Mouse (Mus musculus) lung, postnatal 25 days (tissue): ENCODE measurements at regions not wholly inside any gene's neighbourhood (a gene's known extent, or its start where the extent isn't known, plus 50 kb on each side); places are given as distances from the start of the nearest gene placed in this dataset.
A peak's percentile ranks its signal among the peaks of the same experiment; 100 is the strongest.

ENCODE experiments used
- DNase-seq: peaks from one replicate; pipeline ENCODE4 v3.0.0; 2022; ENCODE audit warnings: low spot score

DNA sequence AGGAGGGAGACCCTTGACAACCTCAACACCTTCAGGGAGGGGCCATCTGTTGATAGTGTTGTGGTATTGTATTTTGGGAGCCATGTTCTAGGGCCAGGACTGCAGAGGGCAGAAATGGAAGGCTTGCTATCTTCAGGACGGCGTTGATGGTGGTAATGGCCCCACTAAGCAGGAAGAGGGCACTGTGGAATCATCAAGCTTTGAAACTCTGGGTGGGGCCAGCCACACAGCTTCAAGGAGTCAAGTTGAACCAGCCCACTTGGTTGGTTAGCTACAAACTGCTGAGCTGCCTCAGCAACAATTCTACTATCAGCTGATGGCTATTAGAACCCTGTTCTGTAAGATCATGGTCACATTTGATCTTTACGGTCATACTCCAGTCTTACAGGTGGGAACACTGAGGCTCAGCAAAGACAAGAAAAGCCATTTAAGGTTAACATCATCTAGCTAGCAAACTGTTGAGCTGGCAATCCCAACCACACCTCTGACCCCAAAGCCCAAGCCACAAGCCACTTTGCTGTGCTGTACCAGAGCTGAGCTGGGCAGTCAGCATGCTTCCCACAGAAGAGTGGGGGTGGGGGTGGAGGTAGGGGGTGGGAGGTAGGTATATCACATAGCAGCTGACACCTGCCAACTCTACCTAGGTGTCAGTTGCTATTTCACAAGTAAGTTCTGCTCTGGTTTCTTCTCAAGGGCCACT, 203.9 kb downstream of the Uaca start:
- peak; percentile 54 for DNase-seq

DNA sequence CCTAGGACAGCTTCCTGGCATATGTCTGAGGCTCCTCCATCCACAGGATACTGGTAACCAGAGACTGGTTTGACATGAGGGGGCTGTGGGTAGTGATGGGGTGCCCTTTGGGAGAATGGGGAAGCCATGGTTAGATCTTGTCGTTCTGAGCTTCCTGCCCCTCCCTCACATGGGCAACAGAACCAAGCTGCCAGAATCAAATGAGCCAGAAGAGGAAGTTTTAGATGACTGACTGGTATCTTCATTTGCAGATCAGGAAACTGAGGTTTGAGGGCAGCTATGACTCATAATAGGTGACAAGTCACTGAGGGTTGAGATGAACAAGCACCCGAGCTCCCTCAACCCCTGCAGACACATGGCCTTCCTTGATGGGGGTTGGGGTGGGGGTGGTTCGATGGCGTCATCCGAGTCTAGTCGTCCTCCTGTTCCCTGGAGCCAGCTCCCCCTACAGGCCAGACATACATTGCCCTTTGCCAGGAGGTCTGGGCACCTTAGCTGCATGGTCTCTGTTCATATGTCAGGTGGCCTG, 204.7 kb downstream of the Uaca start:
- peak; percentile 74 for DNase-seq

DNA sequence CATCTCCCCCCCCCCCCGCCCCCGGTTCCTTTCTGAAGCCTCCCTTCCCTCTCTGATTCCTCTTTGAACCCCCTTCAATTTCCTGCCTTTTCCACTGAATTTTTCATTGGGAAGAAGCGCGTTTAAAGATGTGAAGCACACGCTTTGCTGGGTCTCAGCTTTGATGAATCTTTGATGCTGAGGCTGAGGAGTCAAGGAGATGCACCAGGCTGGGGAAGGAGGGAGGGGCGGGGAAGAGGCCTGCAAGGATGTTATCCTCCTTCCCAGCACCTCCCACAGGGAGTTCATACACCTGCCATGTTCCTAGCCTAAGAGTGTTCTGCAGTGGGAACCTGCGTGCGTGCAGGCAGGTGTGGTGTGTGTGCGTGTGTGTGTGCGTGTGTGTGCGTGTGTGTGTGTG, 205.9 kb downstream of the Uaca start:
- no peak for DNase-seq

DNA sequence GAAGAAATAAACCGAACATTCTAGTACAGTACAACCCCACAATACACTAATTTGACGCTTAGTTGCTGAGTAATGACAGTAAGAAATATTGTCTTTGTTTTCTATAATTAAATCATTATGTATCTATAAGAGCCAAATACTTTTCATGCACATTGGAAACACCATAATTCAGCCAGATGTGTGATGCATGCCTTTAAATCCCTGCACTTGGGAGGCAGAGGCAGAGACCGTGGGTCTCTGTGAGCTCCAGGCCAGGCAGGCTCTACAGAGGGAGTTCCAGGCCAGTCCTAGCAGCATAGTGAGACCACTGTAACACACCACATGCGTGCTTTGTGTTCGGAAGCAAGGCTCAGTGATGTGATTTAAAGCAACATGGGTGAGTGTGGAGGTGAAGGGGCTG, 208.2 kb downstream of the Uaca start:
- DNase-seq = no peak

DNA sequence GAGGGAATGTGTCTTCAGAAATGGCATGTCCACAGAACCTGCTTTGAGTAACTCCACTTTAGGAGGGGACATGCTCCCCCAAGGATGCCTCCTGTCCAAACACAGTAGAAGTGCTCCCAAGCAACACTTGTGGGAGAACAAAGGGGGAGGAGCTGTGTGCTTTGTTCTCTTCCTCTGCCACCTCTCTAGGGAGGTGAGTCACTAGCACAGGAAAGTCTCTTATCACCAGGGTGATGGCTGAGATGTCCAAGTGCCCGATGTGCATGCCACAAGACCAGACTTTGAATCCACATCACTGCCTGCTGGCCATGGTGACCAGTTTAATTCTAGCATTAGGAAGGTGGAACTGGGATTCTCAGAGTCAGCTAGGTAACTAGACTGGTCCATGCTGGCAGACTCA, 214.1 kb downstream of the Uaca start:
- no peak for DNase-seq

DNA sequence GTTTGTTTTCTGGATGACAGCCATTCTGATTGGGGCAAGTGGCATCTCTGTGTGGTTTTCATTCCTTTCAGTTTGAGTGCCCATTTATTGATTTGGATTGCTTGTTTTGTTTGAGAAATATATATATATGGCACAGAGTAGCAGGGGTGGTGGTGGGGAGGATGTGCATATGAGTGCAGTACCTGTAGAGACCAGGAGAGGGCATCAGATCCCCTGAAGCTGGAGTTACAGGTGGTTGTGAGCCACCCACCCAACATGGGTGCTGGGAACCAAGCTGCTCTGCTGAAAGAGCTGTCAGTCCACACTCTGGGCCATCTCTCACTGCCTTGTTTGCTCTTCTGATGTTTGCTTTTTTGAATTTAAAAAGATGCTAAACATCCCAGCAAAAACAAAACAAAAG, 216.7 kb downstream of the Uaca start:
- DNase-seq = no peak

DNA sequence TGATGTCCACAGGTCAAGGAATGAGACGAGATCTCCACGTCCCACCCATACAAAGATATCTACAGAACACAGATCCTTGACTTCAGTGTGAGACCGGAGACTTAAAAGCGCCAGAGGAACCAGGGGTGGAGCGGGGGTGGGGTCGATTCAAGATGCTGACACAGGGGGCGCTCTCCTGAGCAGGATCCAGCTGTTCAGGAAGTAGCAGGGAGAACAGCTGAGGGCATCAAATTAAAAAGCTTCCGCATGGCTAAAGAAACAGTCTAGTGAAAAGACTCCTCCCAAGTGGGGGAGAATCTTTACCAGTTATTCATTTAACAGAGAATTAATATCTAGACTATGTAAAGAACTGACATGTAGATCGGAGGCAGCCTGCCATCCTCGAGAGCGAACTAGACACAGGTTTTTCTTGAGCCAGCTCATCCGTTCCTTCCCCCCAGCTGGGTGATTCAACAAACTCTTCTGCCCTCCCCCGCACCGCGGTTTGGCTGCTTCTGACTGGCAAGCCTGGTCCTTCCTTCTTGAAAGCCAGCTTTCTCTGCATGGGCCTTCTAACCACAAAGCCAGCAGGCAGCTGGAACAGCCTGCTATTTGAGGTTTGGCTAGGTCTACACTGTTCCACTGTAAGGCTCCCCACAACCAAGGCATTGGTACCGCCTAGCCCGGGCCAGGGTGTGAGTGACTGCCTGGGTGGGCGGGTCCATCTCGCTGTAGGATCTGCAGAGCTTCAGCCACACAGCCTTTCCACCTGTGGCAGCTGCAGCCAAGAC, 218.6 kb downstream of the Uaca start:
- DNase-seq = peak; percentile 69

DNA sequence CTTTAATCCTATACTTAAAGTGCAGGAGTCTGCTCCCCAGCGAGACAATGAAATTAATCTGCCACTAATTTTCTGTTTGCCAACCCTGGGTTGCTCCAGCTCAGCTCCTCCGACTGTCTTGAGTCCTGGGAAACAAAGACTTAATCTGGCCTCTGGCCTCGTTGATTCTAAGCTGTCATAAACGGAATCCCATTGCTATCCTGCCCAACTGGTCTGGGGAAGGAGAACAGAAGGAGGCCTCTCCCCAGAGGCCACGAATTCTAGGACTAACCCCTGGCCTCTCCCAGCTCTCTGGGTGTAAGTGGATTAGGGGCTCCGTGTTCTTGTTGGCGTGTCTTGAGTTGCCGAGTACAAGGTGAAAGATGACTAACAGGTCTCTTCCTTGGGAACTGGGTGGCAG, 219.8 kb downstream of the Uaca start:
- no peak for DNase-seq

DNA sequence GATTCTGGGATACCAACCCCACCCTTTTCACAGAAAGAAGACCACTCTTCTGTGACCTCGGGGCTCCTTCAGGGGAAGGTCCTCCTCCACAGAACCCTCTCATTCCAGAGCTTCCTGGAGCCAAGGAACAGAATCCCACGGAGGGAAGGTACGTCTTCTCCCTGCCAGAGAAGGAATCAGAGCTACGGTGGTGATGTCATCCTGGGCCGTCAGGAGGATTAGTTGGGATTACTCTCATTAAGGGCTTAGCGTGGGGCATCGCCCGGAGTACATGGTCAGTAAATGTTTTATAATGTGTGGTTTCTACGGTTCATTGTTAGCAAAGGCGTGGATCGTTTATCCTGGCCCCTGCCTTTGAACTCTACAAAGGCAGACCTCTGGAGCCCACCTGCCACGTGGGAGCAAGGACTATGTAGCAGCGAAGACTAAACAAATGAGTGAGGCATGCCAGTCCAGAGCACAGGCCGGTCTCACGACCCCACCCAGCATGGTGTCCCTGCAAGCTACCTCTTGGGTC, 221.1 kb downstream of the Uaca start:
- no peak for DNase-seq

DNA sequence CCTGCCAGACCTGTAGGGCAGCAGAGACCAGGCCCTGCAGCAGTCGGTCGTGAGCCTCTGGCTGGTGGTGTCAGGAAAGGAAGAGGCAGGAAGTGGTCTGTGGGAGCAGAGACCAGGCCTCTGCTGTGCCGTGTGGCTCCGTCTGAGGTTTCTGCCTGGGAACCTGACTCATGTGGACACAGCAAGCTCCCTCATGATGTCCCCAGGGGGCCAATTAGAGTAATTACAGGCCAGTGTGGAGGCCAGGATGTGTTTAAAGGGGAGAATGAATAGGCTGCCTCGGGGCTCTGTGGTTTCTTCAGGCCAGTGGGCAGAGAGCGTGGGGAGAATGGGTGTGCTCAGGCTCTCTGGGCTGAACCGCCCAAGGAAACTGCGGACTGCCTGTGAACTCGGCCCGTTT, 222.3 kb downstream of the Uaca start:
- DNase-seq = no peak

DNA sequence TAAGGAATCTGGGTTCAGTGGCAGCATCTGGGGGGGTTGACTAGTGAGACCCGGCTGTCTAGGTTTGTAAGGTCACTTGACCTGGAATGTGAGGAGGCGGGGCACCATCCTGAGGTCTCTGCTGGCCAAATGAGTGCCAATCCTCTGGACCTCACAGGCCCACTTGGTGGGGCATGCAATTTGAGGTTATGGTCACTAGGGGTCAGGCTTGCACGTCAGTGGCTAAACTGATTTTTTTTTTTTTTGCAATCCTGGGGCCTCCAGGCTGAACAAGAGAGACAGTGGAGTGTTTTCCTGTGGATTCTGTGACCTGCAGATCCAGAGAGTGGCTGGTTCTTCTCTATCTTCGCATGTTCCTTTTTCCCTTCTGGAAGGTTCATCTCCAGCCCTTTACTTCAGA, 225.6 kb downstream of the Uaca start:
- DNase-seq = no peak

DNA sequence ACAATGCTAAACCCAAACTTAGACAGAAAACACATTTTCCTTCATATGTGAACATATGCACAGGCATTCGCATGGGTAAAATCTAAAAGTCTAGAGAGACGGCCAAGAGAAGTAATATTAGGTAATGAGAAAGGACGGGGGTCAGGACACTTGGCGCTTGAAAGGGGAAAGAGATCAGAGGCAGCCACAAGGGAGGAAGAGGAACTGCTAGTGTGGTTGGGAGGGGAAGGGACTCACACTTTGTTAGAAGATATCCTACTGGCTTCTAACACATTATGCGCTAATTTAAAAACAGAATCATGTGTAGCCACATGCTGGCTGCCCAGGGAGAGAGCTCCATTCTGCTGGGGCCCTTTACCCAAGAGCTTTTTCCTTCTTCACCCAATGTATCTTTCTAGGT, 227.5 kb downstream of the Uaca start:
- DNase-seq = peak; percentile 46

DNA sequence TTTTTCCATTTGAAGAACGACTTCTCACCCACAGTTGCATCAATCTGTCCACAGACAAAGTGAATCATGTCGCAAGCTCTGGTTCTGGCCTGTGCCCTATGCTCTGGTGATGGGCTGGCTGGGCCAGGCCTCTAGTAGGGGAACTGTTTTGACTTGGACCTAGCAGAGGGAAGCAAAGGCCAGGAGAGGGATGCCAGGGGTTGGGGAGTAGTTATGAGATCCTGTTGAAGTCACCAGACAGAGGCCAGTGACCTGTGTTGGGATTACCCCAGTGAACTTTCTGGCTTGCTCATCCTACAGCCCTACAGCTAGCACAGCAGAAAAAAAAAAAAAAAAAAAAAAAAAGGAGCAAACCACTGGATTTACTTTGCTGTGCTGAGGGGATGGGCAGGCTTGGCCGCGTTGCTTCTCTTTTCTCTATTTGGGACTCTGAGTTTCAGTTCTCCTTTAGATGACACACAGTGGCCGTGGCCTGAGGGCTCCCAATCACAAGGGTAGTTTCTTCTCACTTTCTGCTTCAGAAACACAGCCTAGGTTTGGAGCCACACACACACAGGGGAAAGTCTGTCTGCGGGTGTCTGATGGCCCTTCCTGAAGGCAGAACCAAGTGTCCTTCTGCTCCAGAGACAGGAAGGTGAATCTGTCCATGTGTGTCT, 228.2 kb downstream of the Uaca start:
- peak; percentile 53 for DNase-seq

DNA sequence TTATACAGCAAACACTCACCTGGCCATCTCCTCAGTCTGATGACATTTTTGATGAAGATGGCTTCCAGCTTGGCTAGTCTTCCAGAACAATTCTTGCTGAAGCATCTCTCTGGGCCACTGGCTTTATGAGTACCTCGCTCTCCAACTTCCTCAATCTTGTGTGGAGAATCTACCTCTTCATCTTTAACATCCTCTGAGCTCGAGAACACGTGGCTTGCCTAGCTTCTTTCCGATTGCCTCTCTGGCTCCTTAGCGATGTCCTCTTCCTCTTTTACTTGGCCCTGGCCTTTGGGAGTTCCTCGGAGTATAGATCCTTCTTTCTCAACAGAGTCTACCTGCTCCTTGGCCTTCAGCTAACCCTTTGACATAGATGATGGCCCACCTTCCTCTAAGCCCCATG, 231.0 kb downstream of the Uaca start:
- no peak for DNase-seq

DNA sequence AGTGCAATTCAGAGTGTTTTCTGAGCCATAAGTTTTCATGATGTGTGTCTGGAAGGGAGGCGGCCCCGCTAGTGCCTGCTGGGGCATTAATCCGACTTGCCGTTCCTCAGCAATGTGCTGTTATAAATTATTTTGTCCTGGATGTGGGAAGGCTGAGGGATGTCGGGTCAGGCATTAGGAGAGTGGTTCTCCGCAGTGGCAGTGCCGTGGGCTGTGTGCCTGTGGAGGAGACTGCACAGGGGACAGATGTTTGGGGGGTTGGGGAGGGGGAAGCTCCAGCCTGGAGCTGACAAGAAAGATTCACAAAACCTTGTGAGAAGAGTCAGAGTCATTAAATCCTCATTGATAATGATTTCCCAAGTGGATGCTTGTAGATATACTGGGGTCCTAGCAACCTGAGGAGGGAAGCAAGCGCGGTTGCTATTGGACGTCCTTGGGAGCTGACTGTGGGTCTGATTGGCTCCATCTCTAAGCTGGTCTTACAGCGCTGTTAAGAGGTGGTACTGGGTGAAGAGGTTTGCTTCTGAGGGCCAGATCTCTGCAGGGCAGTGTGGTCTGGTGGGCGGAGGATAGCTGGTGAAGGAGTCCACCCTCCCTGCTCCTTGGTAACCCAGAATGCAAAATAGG, 234.5 kb downstream of the Uaca start:
- DNase-seq = no peak

DNA sequence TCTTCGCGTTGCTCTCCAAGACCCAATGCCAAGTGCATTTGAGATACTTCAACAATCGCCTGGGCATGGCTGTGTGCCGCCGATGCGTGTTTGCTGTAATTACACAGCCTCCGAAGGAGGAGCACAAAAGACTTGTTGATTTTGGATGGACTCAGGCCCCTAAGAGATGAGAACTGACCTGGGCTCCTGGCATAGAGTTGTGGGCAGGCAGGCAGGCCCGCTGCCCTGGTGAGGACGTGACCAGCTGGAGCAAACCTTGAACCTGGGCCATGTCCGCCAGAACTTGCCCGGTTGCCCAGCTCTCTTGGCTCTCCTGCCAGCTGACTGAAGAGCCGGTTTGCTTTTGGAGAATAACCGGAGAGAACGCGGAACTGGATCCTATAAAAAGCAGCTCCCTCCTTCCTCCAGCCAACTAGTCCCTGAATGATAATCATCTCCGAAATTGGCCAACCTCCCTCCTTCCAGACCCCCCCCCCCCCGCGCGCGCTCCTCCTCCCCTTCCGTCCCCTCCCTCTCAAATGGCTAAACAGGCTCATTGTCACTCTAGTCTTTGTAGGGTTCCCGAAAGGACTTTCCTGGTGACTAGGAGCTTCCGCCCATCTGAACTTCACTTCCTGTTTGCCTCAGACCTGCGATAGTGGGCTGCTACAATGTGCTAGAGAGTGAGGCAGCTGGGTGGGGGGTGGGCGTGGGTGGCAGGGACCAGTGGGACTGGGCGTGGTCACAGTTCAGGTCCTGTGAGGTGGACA, 237.5 kb downstream of the Uaca start:
- peak; percentile 40 for DNase-seq

DNA sequence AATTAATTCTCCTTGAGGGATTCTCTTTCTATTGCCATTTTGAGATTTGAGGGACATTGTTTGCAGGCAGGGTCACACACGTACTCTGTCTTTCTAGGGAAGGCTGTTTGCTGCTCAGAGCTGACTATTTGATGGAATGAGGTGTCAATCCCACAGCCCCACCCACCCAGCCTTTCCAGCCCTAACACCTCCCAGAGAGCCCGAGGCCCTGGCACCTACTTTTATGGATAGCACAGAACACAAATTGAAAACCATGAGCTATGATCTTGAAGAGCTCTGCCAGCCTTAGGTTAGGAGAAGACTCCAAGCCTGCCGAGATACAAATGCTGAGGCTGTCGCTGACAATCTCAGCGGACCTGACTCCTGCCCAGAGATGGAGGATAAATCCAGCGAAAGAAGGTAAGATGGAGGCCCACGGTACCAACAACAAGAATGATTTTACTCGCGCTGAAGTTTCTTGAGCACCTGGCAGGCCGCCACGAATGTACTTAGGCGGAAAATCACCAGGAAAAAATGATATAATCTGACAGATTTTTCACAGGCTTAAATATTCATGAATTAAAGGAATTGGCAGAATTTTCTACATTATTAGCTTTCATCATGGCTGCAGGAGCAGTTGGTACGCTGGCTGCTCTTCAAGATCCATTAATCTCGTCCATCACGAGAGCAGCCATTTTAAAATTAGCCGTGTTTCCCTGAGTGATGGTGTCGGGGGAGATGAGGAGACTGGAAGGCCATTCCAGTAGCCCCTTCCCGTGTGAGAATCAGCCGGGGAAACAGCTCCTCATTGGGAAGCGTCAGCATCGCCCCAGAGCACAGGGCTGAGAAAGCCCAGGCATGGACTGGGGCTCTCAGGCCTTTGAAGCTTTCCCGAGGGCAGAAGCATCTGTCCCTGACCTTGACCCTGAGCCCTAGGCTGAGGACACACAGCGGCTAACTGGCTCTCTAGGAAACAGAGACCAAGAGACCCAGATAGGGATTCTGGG, 238.4 kb downstream of the Uaca start:
- no peak for DNase-seq

DNA sequence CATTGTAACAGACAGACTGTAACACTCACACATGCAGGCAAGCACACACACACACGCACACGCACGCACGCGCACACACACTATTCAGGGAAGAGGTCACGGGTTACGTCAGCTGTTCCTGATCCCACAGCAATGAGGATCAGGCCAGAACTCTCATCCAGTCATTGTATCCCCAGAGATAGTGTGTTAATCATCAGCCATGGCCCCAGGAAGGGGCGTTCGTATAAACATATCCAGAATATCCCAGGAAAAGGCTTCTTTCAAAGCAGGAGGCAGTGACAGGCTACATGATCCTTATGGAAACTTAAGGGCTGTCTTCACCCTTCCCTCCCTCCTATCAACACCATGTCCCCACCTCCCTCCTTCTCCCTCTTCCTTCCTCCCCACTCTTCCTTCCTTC, 239.3 kb downstream of the Uaca start:
- DNase-seq = no peak

DNA sequence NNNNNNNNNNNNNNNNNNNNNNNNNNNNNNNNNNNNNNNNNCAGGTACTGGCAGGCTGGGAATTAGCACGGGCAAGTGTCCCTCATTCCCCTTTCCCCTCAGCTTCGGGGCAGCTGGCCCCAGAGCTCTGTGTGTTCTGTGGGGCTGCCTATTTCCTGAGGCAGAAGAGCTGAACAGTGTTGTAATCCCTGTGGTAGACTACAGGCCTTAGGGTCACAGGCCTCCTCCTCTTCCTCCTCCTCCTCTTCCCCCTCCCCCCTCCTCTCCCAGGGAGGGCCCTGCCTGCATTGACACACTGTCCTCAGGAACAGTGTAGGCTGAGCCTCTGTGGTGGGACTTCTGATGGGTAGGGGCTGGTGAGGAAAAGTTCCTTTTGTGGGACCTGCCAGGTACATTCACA, 247.7 kb downstream of the Uaca start:
- no peak for DNase-seq

DNA sequence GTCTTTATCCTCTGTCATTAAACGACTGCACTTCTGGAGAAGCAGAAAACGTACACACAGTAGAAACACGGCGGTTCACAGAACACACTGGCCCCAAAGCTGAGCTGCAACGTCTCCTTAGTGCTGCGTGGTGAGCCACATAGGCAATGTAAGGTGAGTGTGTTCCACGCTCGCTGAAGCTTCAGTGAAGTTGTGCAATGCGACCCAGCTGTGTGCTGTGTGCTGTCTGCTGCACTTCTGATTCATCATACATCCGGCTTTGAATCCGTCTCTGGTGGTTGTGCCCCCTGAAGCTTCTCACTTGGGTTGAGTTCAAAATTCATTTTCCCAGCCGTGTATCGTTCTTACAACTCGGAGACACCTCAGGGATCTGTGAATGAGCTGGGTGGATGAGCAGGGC, 250.6 kb downstream of the Uaca start:
- DNase-seq = no peak
